ENCODE assay signal across 9 mouse cellular contexts in the genomic region with DNA sequence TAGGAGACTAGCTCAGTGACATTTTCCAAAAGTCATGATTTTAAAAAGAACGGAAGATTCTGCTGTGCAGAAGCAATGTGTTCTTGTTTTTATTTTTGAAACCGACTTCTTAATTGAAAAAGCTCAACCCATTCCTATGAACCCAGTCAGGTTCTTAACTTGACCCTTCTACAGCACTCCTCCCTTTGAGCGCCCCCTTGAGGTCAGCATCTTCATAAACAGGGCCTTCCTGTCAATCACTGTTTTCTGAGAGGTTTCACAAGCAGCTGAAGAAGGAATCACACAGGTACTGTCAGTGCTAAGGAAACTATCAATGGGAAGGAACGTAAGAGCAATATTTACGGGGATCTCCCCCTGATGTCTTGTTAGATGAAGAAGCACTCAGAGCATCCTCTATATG.
DNase-seq lines count a peak whose midpoint lies in the region; ATAC-seq lines count a peak whose summit lies in the region.
"Had no signal": no experiment of that assay in that cellular context is flagged by ENCODE, and none has a peak within 500 bp of the region (broad histone marks: within the 10 kb centered on the region; RNA-seq: fewer than 3 reads in every experiment).

No protein-coding gene starts in this region.

- DNase-seq in cerebellum, postnatal 25 days: peak; percentile 13 to 45
- DNase-seq in midbrain, embryonic 14.5 days: peak; percentile 20
- DNase-seq in adrenal gland, adult 8-10 months: peak; percentile 19
- peak; percentile 55 to 70 for DNase-seq in heart, postnatal 14 days
- DNase-seq in urinary bladder, postnatal 10 days (ENCODE audit: low spot score): no peak
- DNase-seq: liver, embryonic 13.5 days had no signal

- no peak overlapping the region for H3K9ac ChIP-seq in midbrain, embryonic 14.5 days (replicated peaks; ENCODE audit: low read length)
- no peak overlapping the region for H3K9ac ChIP-seq in midbrain, embryonic 15.5 days
- H3K9ac ChIP-seq: liver, embryonic 13.5 days had no signal

- H3K27ac ChIP-seq in midbrain, embryonic 14.5 days (replicated peaks; ENCODE audit: low read depth, low read length): no peak overlapping the region
- no peak overlapping the region for H3K27ac ChIP-seq in midbrain, embryonic 15.5 days
- H3K27ac ChIP-seq: liver, embryonic 13.5 days had no signal

- ATAC-seq in cerebellum, adult (ENCODE audit: insufficient number of reproducible peaks, low FRiP score, low TSS enrichment): no peak
- no peak for ATAC-seq in midbrain, embryonic 14.5 days (ENCODE audit: low FRiP score, low TSS enrichment)
- no peak for ATAC-seq in midbrain, embryonic 15.5 days (replicated peaks)
- ATAC-seq in megakaryocyte, adult 5-6 weeks (ENCODE audit: poor library complexity, severe bottlenecking): peak; percentile 56; the same call in 1 of the 2 replicates

- no peaks in the 10 kb centered on the region for H3K27me3 ChIP-seq in midbrain, embryonic 14.5 days (ENCODE audit: control insufficient read depth, insufficient read depth, low read length)
- H3K27me3 ChIP-seq in midbrain, embryonic 15.5 days (replicated peaks): no peaks in the 10 kb centered on the region
- H3K27me3 ChIP-seq: liver, embryonic 13.5 days had no signal

- no peaks in the 10 kb centered on the region for H3K9me3 ChIP-seq in midbrain, embryonic 14.5 days (ENCODE audit: control insufficient read depth, low read length)
- no peaks in the 10 kb centered on the region for H3K9me3 ChIP-seq in midbrain, embryonic 15.5 days
- H3K9me3 ChIP-seq: liver, embryonic 13.5 days had no signal

- H3K4me1 ChIP-seq in midbrain, embryonic 14.5 days (ENCODE audit: control insufficient read depth, insufficient read depth, low read length): 0 out of 2 replicates have a peak, but pooled peaks cover 4% of the 10 kb centered on the region
- peaks cover 4% of the 10 kb centered on the region; the same call in 1 of the 2 replicates for H3K4me1 ChIP-seq in midbrain, embryonic 15.5 days
- H3K4me1 ChIP-seq: liver, embryonic 13.5 days had no signal

- WGBS in midbrain, embryonic 14.5 days: 58% methylated on average over 5 of the region's 5 CpGs
- 68% methylated on average over 5 of the region's 5 CpGs for WGBS in midbrain, embryonic 15.5 days

- H3K4me2 ChIP-seq in midbrain, embryonic 14.5 days (ENCODE audit: low read length): no peak overlapping the region
- no peak overlapping the region for H3K4me2 ChIP-seq in midbrain, embryonic 15.5 days
- H3K4me2 ChIP-seq: liver, embryonic 13.5 days had no signal

- H3K4me3 ChIP-seq in midbrain, embryonic 14.5 days (replicated peaks; ENCODE audit: low read depth, low read length): no peak overlapping the region
- no peak overlapping the region for H3K4me3 ChIP-seq in midbrain, embryonic 15.5 days
- H3K4me3 ChIP-seq: liver, embryonic 13.5 days had no signal

- intact Hi-C loops in heart, postnatal 14 days (cut with DNase I): loop anchor here (2.0 to 10.0 kb wide), 2 partner anchors 344 to 466 kb away; no protein-coding TSS in a partner anchor

- H3K36me3 ChIP-seq in midbrain, embryonic 14.5 days (ENCODE audit: control insufficient read depth, insufficient read depth, low read length): no peaks in the 10 kb centered on the region
- H3K36me3 ChIP-seq in midbrain, embryonic 15.5 days (replicated peaks): no peaks in the 10 kb centered on the region
- H3K36me3 ChIP-seq: liver, embryonic 13.5 days had no signal
